Mouse (Mus musculus): ENCODE data around the gene 1700042G07Rik.

GRCm38 (mm10) chr4:116169353-116169672, 3.9 kb upstream of the 1700042G07Rik start:
- TF ChIP-seq CTCF (IDR thresholded peaks at IDR 0.05; ENCODE audit: low read depth) (no peak), EP300 (IDR thresholded peaks at IDR 0.05; ENCODE audit: low read depth) (no peak)

All from liver, postnatal 0 days (tissue).